Mouse (Mus musculus) erythroblast, embryonic 14.5 days (primary cell): ENCODE measurements around the gene Zbp1. TPM values are rescaled to one million over a fixed set of nuclear protein-coding genes. Genes with fewer than 3 reads are reported as not detected.

ENCODE experiments used
- H3K27me3 ChIP-seq: 2 replicates; pipeline ENCODE4 v1.6.1; 2012; ENCODE audit warnings: inconsistent platforms; ENCODE audit not compliant: control insufficient read depth
- H3K36me3 ChIP-seq: 2 replicates; pipeline ENCODE4 v1.6.1; 2012; ENCODE audit warnings: mild to moderate bottlenecking, inconsistent platforms; ENCODE audit not compliant: control insufficient read depth
- H3K4me1 ChIP-seq: 2 replicates; pipeline ENCODE4 v1.6.1; 2012; ENCODE audit warnings: inconsistent platforms; ENCODE audit not compliant: control insufficient read depth
- H3K4me3 ChIP-seq: replicated peaks from 2 replicates; pipeline ENCODE3; 2012; ENCODE audit warnings: moderate library complexity, mild to moderate bottlenecking, inconsistent platforms
- H3K9me3 ChIP-seq: 2 replicates; pipeline ENCODE4 v1.6.1; 2012; ENCODE audit warnings: low read length, inconsistent platforms, mixed read lengths; ENCODE audit not compliant: control insufficient read depth
- GATA1 ChIP-seq: IDR thresholded peaks from 2 replicates; pipeline ENCODE4 v1.6.1; 2012; ENCODE audit warnings: low read length, inconsistent platforms, mixed read lengths
- TAL1 ChIP-seq: IDR thresholded peaks from 3 replicates; pipeline ENCODE4 v1.6.1; 2012; ENCODE audit warnings: low read length, inconsistent platforms, mixed read lengths
- polyA plus RNA-seq: library from polyadenylated mRNA; stranded (reverse); fragments of >175 nt; gene quantifications from 2 replicates; pipeline ENCODE4 v1.2.3, GENCODE M21; 2012

Gene Zbp1
- polyA plus RNA-seq, 1 experiment = not detected

DNA sequence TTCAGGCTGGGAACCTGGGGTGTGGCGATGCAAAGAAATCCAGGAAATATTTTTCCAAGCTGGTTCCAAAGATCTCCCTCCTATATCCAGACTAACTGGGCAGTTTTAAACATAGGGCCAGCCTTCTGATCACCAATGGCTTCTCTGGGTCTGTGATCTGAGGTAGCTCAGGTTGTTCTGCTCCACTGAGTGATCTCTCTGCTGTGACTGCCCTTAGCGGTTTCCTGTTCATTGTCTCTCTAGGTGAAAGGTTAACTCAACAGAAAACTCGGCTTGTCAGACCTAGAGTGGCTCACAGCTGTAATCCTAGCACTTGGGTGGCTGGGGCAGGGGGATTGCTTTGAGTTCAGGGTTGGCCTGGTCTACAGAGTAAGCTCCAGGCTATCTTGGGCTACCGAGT is 61.3 kb downstream of the Zbp1 start:
- Histone ChIP-seq H3K27me3 (no peaks in the 10 kb centered on the region), H3K4me1 (no peaks in the 10 kb centered on the region), H3K36me3 (no peaks in the 10 kb centered on the region), H3K9me3 (no peaks in the 10 kb centered on the region), H3K4me3 (no peak overlapping the region)
- TF ChIP-seq TAL1 (no peak), GATA1 (no peak)

DNA sequence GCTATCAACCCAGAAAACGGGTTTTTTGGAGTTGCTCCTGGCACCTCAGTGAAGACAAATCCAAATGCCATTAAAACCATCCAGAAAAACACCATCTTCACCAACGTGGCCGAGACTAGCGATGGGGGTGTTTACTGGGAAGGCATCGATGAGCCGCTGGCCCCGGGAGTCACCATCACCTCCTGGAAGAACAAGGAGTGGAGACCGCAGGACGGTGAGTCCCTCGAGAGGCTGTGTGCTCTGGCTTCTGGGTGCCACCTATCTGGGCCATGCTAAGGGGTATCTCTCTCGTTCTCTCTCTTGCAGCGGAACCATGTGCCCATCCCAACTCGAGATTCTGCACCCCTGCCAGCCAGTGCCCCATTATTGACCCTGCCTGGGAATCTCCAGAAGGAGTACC is 61.8 kb downstream of the Zbp1 start:
- no peaks in the 10 kb centered on the region for H3K9me3 ChIP-seq
- H3K36me3 ChIP-seq = no peaks in the 10 kb centered on the region
- no peak for TF ChIP-seq TAL1
- no peak for TF ChIP-seq GATA1
- no peak overlapping the region for H3K4me3 ChIP-seq
- no peaks in the 10 kb centered on the region for H3K27me3 ChIP-seq
- H3K4me1 ChIP-seq = no peaks in the 10 kb centered on the region

Other genes with a start within 250 kb of the Zbp1 start
- gene Spo11, start 241.2 kb downstream of the Zbp1 start, polyA plus RNA-seq = 0.02 TPM in 1 of 2 replicates, not detected in the other
- 3.4 and 3.7 TPM in 2 replicates for gene Rae1, start 218.8 kb downstream of the Zbp1 start, polyA plus RNA-seq
- 548 and 594 TPM in 2 replicates for gene Rbm38, start 198.4 kb downstream of the Zbp1 start, polyA plus RNA-seq
- gene Ctcfl, start 99.4 kb downstream of the Zbp1 start, polyA plus RNA-seq = not detected in 2 replicates
- 0.01 TPM in 1 of 2 replicates, not detected in the other for gene Pck1, start 65.9 kb downstream of the Zbp1 start, polyA plus RNA-seq
- gene Pmepa1, start 57.6 kb upstream of the Zbp1 start, polyA plus RNA-seq = 0.01 TPM in 1 of 2 replicates, not detected in the other